Mouse (Mus musculus) liver, postnatal 0 days (tissue): ENCODE measurements around the gene Men1.

Experiments used
- CTCF ChIP-seq: sonication (generic); IDR thresholded peaks from 2 replicates; pipeline ENCODE4 v1.5.1; 2016; ENCODE audit warnings: antibody characterized with exemption, low read depth
- EP300 ChIP-seq: IDR thresholded peaks from 2 replicates; pipeline ENCODE4 v1.6.1; 2016; ENCODE audit warnings: antibody characterized with exemption, low read depth, mild to moderate bottlenecking

DNA sequence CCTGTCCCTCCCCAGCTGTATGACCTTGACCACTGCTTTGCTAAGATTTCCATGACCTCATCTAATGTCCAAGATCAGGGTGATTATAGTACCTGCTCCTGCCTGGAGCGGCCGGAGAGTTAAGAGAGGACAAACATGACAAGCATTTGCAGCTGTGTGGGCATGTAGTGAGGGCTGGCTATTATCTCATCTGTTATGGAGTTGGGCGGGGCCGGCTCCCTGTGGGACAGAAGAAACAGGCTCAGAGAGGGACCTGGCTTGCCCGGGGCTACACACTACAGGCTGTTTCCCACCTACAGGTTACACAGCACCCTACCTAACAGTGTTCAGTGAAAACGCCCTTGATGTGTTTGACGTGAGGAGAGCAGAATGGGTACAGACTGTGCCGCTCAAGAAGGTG lies 13.4 kb upstream of the Men1 start:
- TF ChIP-seq CTCF (no peak), EP300 (no peak)
